Mouse (Mus musculus): ENCODE results near the gene Fam122c. TPM values are rescaled to one million over a fixed set of nuclear protein-coding genes. Genes with fewer than 3 reads are reported as not detected.
"Not testable (repeated sequence)": the region's sequence is repeated elsewhere in the genome, so short reads cannot be mapped to it uniquely, and the experiment has no call there.

Gene Fam122c
- total RNA-seq (2021) = not detected
- long read RNA-seq, experiment 1 = 0 reads
- long read RNA-seq, experiment 2 = 0 reads

GRCm38 (mm10) chrX:53273124-53273523, at the start of gene Fam122c:
Gene Fam122c (plus strand): TSS chrX:53273424.
- no peak within 1 kb of the TSS for H3K4me3 ChIP-seq
- H3K27ac ChIP-seq = no peak within 1 kb of the TSS
- intact Hi-C loops (cut with DNase I) = no loop called here
- no peak for DNase-seq
- no peak for TF ChIP-seq CTCF (IDR thresholded peaks at IDR 0.05)

DNA sequence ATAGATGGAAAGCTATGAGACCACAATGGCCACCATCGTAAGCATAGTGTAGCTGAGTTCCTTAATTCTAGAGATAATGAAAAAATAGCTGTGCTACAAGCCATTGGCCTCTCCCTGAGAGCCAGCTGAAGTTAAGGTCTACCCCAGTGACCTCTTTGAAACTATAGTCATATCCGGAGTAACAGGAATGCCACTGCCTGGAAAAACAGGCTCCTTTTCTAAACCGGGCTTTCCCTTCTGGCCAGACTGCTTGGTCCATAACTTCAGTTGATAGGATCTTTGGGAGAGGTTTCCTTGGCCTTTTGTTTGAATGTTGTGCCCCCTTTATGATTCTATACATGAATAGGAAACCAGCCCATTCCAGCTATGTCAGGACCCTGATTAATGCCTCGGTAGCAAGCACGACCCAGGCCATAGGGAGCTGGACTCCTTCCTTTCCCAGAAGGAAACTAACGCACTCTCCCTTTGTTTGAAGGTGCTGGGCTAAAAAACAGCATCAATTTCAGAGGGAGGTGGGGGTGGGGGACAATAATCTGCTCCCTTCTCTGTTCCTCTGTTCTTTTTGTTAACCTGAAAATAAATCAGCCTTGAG, 48.8 kb upstream of the Fam122c start:
- no peak for DNase-seq
- H3K4me3 ChIP-seq = no peak overlapping the region
- intact Hi-C loops (cut with DNase I) = no loop called here
- no peak overlapping the region for H3K27ac ChIP-seq
- TF ChIP-seq CTCF (IDR thresholded peaks at IDR 0.05) = no peak

GRCm38 (mm10) chrX:53231965-53232364, 41.3 kb upstream of the Fam122c start:
- peak; percentile 37 for DNase-seq
- peak overlapping the region; percentile 42 for H3K4me3 ChIP-seq
- intact Hi-C loops (cut with DNase I) = loop anchor here (5.0 kb wide), 1 partner anchor 175 kb away; no protein-coding TSS in a partner anchor
- H3K27ac ChIP-seq = no peak overlapping the region
- TF ChIP-seq CTCF (IDR thresholded peaks at IDR 0.05) = no peak

DNA sequence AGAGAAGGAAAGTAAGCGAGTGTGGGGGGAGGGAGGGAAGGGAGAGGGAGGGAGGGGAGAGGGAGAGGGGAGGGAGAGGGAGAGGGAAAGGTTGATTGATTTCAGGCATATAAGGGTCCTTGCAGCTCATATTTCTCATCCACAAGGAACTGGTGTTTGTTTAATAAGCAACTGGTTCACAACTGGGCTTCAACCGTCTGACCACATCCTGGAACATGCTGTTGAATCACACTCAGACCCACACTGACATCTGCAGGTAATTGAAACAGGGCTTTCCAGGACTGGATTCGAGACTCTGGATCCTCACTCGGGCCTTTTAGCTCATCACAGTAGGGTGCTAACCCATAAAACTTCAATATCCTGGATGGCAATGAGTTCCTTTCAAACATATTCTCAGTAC, 39.5 kb upstream of the Fam122c start:
- no peak for DNase-seq
- H3K4me3 ChIP-seq = no peak overlapping the region
- intact Hi-C loops (cut with DNase I) = loop anchor here (5.0 kb wide), 1 partner anchor 176 kb away; no protein-coding TSS in a partner anchor
- no peak overlapping the region for H3K27ac ChIP-seq
- TF ChIP-seq CTCF (IDR thresholded peaks at IDR 0.05) = peak; percentile 50

DNA sequence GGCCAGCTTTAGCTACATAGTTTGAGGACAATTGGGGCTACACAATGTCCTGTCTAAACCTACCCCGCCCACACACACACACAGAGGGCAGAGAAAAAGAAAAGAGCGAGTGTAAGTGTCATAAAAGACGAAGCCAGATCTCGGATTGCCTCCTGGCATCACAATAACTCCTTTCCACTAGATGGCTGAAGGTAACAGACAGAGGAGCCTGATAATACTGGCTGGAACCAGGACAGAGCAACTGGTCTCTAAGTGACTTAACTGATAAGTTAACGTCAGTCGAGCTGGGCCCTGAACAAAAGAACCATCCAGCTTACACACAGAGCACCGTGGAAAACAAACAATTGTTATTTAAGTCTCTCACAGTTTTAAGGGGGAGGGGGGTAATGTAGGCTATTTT, 36.8 kb upstream of the Fam122c start:
- intact Hi-C loops (cut with DNase I) = no loop called here
- DNase-seq = no peak
- H3K4me3 ChIP-seq = no peak overlapping the region

DNA sequence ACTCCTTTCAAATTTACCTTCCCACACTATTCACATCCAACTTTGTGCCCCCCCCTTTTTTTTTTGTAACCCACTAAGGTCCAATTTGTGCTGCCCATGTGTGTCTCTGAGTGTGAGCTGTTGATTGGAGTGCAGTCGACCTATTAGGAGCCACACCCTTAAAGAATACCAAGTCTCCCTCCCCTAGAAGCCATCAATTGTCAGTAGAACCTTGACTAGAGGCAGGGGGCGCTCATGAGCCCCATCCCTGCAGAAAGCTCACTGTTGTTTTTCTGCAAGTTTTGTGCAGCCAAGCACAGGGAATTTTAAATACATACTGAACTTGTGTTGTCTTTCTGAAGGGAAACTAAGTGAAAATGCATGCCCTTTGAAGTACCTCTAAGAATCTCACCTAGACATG, 35.3 kb upstream of the Fam122c start:
- Histone ChIP-seq H3K4me3 (no peak overlapping the region), H3K27ac (no peak overlapping the region)
- intact Hi-C loops (cut with DNase I) = no loop called here
- peak; percentile 41; the same call in 1 of the 2 replicates for TF ChIP-seq CTCF (IDR thresholded peaks at IDR 0.05)
- DNase-seq = no peak

More for the DNA sequence above, 36.8 kb upstream of the Fam122c start:
- no peak overlapping the region for H3K27ac ChIP-seq
- no peak for TF ChIP-seq CTCF (IDR thresholded peaks at IDR 0.05)

- no peak within 1 kb of the TSS for H3K27ac ChIP-seq
- intact Hi-C loops (cut with DNase I) = no loop called here
- no peak within 1 kb of the TSS for H3K4me3 ChIP-seq
- no peak for DNase-seq
- TF ChIP-seq CTCF (IDR thresholded peaks at IDR 0.05) = no peak
Measured at GRCm38 (mm10) chrX:53240011-53240410, 33.2 kb upstream of the Fam122c start, which contains the start of gene Plac1. Gene Plac1 (minus strand): TSS chrX:53240111.

DNA sequence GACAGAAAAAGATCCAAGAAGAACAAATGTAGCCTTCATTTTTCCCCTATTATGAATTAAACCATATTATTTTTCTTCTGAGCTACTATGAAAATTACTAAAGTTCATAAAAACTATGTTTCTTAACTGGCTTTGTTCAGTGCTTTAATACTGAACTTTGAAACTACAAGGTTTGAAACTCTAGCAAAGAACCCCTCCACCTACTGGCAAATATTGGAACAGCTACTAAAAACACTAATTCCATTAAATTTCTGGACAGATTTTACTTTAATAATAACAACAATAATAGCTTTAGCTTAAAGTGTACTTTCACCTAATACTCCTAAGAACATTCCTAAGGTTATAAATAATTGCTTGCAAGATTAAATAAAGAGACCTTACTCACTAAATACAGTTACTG, 18.0 kb upstream of the Fam122c start:
- no peak overlapping the region for H3K27ac ChIP-seq
- intact Hi-C loops (cut with DNase I) = loop anchor here (5.0 kb wide), 2 partner anchors 233 to 248 kb away; no protein-coding TSS in a partner anchor
- no peak overlapping the region for H3K4me3 ChIP-seq
- peak; percentile 68 for TF ChIP-seq CTCF (IDR thresholded peaks at IDR 0.05)
- DNase-seq = no peak

- no peak for DNase-seq
- intact Hi-C loops (cut with DNase I) = no loop called here
- no peak overlapping the region for H3K27ac ChIP-seq
- H3K4me3 ChIP-seq = no peak overlapping the region
- no peak for TF ChIP-seq CTCF (IDR thresholded peaks at IDR 0.05)
Measured at GRCm38 (mm10) chrX:53266186-53266585, 7.0 kb upstream of the Fam122c start.

- no peak for TF ChIP-seq CTCF (IDR thresholded peaks at IDR 0.05)
- Histone ChIP-seq H3K4me3 (peak overlapping the region; percentile 87), H3K27ac (peak overlapping the region; percentile 70; the same call in 1 of the 2 replicates)
- intact Hi-C loops (cut with DNase I) = no loop called here
- DNase-seq = peak; percentile 62
Measured at GRCm38 (mm10) chrX:53268856-53269255, 4.4 kb upstream of the Fam122c start.

GRCm38 (mm10) chrX:53269289-53270062, 3.7 kb upstream of the Fam122c start, which contains the start of gene Fam122b:
Gene Fam122b (minus strand): TSS chrX:53269805.
- DNase-seq = peak; percentile 93
- peak within 1 kb of the TSS; percentile 70 for H3K27ac ChIP-seq
- no peak for TF ChIP-seq CTCF (IDR thresholded peaks at IDR 0.05)
- intact Hi-C loops (cut with DNase I) = no loop called here
- peak within 1 kb of the TSS; percentile 87 for H3K4me3 ChIP-seq

GRCm38 (mm10) chrX:53270063-53270432, 3.2 kb upstream of the Fam122c start:
- no peak for DNase-seq
- no peak overlapping the region for H3K27ac ChIP-seq
- TF ChIP-seq CTCF (IDR thresholded peaks at IDR 0.05) = no peak
- H3K4me3 ChIP-seq = peak overlapping the region; percentile 87
- intact Hi-C loops (cut with DNase I) = no loop called here

DNA sequence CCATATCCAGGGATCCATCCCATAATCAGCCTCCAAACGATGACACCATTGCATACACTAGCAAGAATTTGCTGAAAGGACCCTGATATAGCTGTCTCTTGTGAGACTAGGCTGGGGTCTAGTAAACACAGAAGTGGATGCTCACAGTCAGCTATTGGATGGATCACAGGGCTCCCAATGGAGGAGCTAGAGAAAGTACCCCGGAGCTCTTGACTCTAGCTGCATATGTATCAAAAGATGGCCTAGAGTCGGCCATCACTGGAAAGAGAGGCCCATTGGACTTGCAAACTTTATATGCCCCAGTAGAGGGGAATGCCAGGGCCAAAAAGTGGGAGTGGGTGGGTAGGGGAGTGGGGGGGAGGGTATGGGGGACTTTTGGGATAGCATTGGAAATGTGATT, 1.6 kb upstream of the Fam122c start:
- DNase-seq; H3K4me3 ChIP-seq; intact Hi-C loops (cut with DNase I); H3K27ac ChIP-seq: not testable (repeated sequence)

Measured in gastrocnemius, adult 2 months (tissue).